Comparison of ENCODE assay signal across 8 mouse cellular contexts in the genomic region with DNA sequence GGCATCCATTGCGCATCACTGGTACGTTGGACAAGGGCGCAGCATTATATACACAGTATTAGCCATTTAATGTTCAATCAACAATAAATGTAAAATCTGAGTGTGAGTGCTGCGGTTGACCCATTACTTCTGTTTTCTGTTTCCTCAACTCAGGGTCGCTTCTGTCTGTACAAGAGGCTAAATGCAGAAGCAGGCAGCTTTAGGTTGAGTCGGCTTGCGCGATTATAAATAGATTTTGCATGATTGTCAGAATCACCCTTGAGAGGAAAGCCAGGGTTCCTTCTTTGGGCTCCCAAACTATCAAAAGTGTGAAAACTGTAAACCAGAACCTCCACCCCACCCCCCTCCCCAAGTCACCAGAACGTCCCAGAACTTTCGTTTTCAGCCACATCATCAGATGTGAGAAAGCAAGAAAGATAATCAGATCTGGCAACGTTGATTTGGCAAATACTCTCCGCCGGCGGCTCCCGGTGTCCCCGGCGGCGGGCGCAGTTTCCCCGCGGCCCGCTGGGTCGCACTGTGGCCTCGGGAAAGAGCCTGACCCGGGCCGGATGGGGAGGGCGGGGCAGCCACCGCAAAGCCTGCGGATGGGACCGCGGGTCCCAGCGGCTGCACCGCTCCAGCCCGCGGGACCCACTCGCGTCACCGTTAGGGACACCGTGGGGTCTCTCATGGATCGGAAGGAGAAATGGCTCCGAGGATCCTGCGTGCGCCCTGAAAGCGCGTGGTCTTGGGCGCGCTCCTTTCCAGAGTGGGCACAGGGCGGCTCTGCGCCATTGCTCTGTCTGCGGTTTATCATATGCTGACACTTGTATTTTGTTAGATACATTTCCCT. TPM values are rescaled to one million over a fixed set of nuclear protein-coding genes. Genes with fewer than 3 reads are reported as not detected.
DNase-seq lines count a peak whose midpoint lies in the region; ATAC-seq and TF ChIP-seq lines count a peak whose summit lies in the region.

No protein-coding gene starts in this region.

- H3K27ac ChIP-seq in intestine, postnatal 0 days (ENCODE audit: low read depth, low read length) = no peak overlapping the region
- no peak overlapping the region for H3K27ac ChIP-seq in limb, embryonic 13.5 days
- no peak overlapping the region for H3K27ac ChIP-seq in midbrain, embryonic 13.5 days

- DNase-seq in cerebellum, adult 8-10 months = peak; percentile 3
- DNase-seq in cerebellum, adult 11 months = no peak
- peak; percentile 88 for DNase-seq in embryo, embryonic 11 days
- peak; percentile 95 for DNase-seq in heart, adult 11 months
- peak; percentile 41 to 44 for DNase-seq in spleen, postnatal 36 days (ENCODE audit: low spot score in 2 of 2)

- peak; percentile 80 for TF ChIP-seq CTCF in intestine, postnatal 0 days (IDR thresholded peaks at IDR 0.05; ENCODE audit: low read depth)

- H3K9ac ChIP-seq in intestine, postnatal 0 days (ENCODE audit: low read depth, low read length) = no peak overlapping the region
- H3K9ac ChIP-seq in limb, embryonic 13.5 days = peak overlapping the region; percentile 69
- H3K9ac ChIP-seq in midbrain, embryonic 13.5 days (replicated peaks) = peak overlapping the region; percentile 68

- H3K4me1 ChIP-seq in intestine, postnatal 0 days (replicated peaks; ENCODE audit: control insufficient read depth, insufficient read depth, low read length) = no peaks in the 10 kb centered on the region
- no peaks in the 10 kb centered on the region for H3K4me1 ChIP-seq in limb, embryonic 13.5 days
- H3K4me1 ChIP-seq in midbrain, embryonic 13.5 days (replicated peaks) = peaks cover 7% of the 10 kb centered on the region; the same call in 1 of the 2 replicates

- H3K9me3 ChIP-seq in intestine, postnatal 0 days (ENCODE audit: control insufficient read depth) = no peaks in the 10 kb centered on the region
- no peaks in the 10 kb centered on the region for H3K9me3 ChIP-seq in limb, embryonic 13.5 days
- no peaks in the 10 kb centered on the region for H3K9me3 ChIP-seq in midbrain, embryonic 13.5 days

- ATAC-seq in intestine, postnatal 0 days = peak; percentile 54; the same call in 1 of the 2 replicates
- peak; percentile 71 for ATAC-seq in limb, embryonic 13.5 days (ENCODE audit: low FRiP score, low read depth)
- ATAC-seq in midbrain, embryonic 13.5 days = peak; percentile 94

- H3K27me3 ChIP-seq in intestine, postnatal 0 days (replicated peaks; ENCODE audit: control insufficient read depth, insufficient read depth, low read length) = peaks cover 13% of the 10 kb centered on the region
- peaks cover 7% of the 10 kb centered on the region for H3K27me3 ChIP-seq in limb, embryonic 13.5 days
- H3K27me3 ChIP-seq in midbrain, embryonic 13.5 days = 0 out of 2 replicates have a peak, but pooled peaks cover 6% of the 10 kb centered on the region

- peak overlapping the region; percentile 87 for H3K4me2 ChIP-seq in intestine, postnatal 0 days (replicated peaks; ENCODE audit: low read depth)
- peak overlapping the region; percentile 74 for H3K4me2 ChIP-seq in limb, embryonic 13.5 days (replicated peaks)
- H3K4me2 ChIP-seq in midbrain, embryonic 13.5 days (replicated peaks) = peak overlapping the region; percentile 86

- 10% methylated on average over 50 of the region's 50 CpGs for WGBS in intestine, postnatal 0 days
- whole genome bisulfite sequencing in limb, embryonic 13.5 days = 11% methylated on average over 50 of the region's 50 CpGs
- 12% methylated on average over 50 of the region's 50 CpGs for WGBS in midbrain, embryonic 13.5 days

- H3K36me3 ChIP-seq in intestine, postnatal 0 days (ENCODE audit: control insufficient read depth, insufficient read depth) = no peaks in the 10 kb centered on the region
- H3K36me3 ChIP-seq in limb, embryonic 13.5 days = no peaks in the 10 kb centered on the region
- no peaks in the 10 kb centered on the region for H3K36me3 ChIP-seq in midbrain, embryonic 13.5 days

- peak overlapping the region; percentile 49 for H3K4me3 ChIP-seq in intestine, postnatal 0 days (ENCODE audit: low read depth, low read length)
- H3K4me3 ChIP-seq in limb, embryonic 13.5 days = peak overlapping the region; percentile 54
- H3K4me3 ChIP-seq in midbrain, embryonic 13.5 days (replicated peaks) = peak overlapping the region; percentile 57

RNA-seq across cellular contexts. Expression of a gene that starts 34.3 kb away (rescaled TPM):
- 1.0 and 1.3 TPM in 2 replicates for polyA plus RNA-seq in intestine, postnatal 0 days (2015; fragmentation: Nextera tagmentation; extraction: Ambion mirVana)
- polyA plus RNA-seq in limb, embryonic 13.5 days (2015; fragmentation: Nextera tagmentation; extraction: Ambion mirVana) = 3.7 and 4.4 TPM in 2 replicates
- 10.5 and 14.6 TPM in 2 replicates for polyA plus RNA-seq in midbrain, embryonic 13.5 days (2015; fragmentation: Nextera tagmentation; extraction: Ambion mirVana)

RNA-seq across cellular contexts. Expression of a gene that starts 52.9 kb away (rescaled TPM):
- polyA plus RNA-seq in intestine, postnatal 0 days (2015; fragmentation: Nextera tagmentation; extraction: Ambion mirVana) = 1.5 and 1.8 TPM in 2 replicates
- polyA plus RNA-seq in limb, embryonic 13.5 days (2015; fragmentation: Nextera tagmentation; extraction: Ambion mirVana) = 5.3 and 6.0 TPM in 2 replicates
- 53.6 and 56.4 TPM in 2 replicates for polyA plus RNA-seq in midbrain, embryonic 13.5 days (2015; fragmentation: Nextera tagmentation; extraction: Ambion mirVana)
